Mouse (Mus musculus) B cell, adult 67 days (primary cell): Measurements from ENCODE around the gene Hcrtr1. TPM values are rescaled to one million over a fixed set of nuclear protein-coding genes. Genes with fewer than 3 reads are reported as not detected.

Source experiments
- total RNA-seq, 2 experiments: library from RNA; stranded (reverse); gene quantifications; 4 replicates each; pipeline ENCODE4 v1.2.4; 2023

Hcrtr1 gene
- total RNA-seq: not detected

GRCm38 (mm10) chr4:130139214-130139492, at the start of gene Hcrtr1:
Gene Hcrtr1, minus strand, starts transcription at chr4:130139359.

DNA sequence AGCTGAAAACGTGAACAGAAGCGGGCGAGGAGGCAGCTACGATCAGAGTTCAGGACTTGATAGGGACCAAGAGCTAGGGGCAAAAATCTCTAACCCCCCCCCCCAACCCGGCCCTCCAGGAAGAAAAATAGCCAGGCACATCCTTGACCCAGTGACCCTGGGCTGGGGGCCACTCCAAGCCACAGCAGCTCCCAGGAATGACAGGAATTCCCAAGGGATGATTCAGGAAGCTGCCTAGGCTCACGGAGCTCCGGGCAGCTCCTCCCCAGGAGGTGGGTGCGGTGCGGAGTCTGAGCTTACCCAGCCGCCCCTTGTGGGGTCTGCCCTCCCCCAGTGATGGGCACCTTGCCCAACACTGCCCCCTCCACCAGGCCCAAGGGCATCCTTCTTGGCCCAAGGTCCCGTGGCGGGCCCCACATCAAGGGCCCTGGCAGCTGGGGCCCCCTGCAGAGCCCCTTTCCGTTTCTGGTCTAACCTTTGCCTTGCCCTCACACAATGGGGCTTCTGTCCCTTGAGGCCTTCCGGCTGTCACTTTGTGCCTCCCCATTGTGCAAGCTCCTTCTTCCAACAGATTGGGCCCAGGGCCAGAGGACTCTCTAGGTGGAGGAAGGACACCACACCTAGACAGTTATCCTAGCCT, 36.0 kb upstream of the Hcrtr1 start, which contains the start of gene Tinagl1:
TSS of gene Tinagl1 (minus strand) at position 51 of the 640 bp plus-strand sequence.

GRCm38 (mm10) chr4:130102111-130102651, 37.0 kb downstream of the Hcrtr1 start, which contains the start of gene Pef1:
Gene Pef1, plus strand, starts transcription at chr4:130102558.

Other genes with a start within 250 kb of the Hcrtr1 start
- not detected for gene Spocd1, start 210.1 kb downstream of the Hcrtr1 start, total RNA-seq
- not detected for gene Adgrb2, start 154.5 kb downstream of the Hcrtr1 start, total RNA-seq
- gene Col16a1, start 91.5 kb downstream of the Hcrtr1 start, total RNA-seq: not detected
- gene Pef1, start 36.8 kb downstream of the Hcrtr1 start, total RNA-seq: 10 to 100 TPM; 29.4 to 36.9 TPM
- not detected for gene Tinagl1, start 35.8 kb upstream of the Hcrtr1 start, total RNA-seq
- gene Gm853, start 83.0 kb upstream of the Hcrtr1 start, total RNA-seq: not detected
- not detected for gene Serinc2, start 139.8 kb upstream of the Hcrtr1 start, total RNA-seq
- gene Fabp3, start 169.2 kb upstream of the Hcrtr1 start, total RNA-seq: not detected
- gene Gm10570, start 169.3 kb upstream of the Hcrtr1 start, total RNA-seq: not detected
- gene Zcchc17, start 220.6 kb upstream of the Hcrtr1 start, total RNA-seq: 10 to 100 TPM; 31.1 to 34.5 TPM
- gene Snrnp40, start 220.8 kb upstream of the Hcrtr1 start, total RNA-seq: 10 to 100 TPM; 62.6 to 69.9 TPM